Mouse (Mus musculus): ENCODE results near the gene Map3k4. TPM values are rescaled to one million over a fixed set of nuclear protein-coding genes. Genes with fewer than 3 reads are reported as not detected.

Gene Map3k4
- polyA plus RNA-seq, 1 experiment, result 14.3 TPM

- DNase-seq (ENCODE audit: low spot score), result no peak
Observed at GRCm38 (mm10) chr17:12184283-12184682, 134.3 kb downstream of the Map3k4 start.

GRCm38 (mm10) chr17:12182702-12183485, 135.7 kb downstream of the Map3k4 start:
- no peak for DNase-seq (ENCODE audit: low spot score)

GRCm38 (mm10) chr17:12179766-12180165, 138.8 kb downstream of the Map3k4 start:
- no peak for DNase-seq (ENCODE audit: low spot score)

- no peak for DNase-seq (ENCODE audit: low spot score)
Observed at GRCm38 (mm10) chr17:12179339-12179738, 139.3 kb downstream of the Map3k4 start.

Other genes with a start within 250 kb of the Map3k4 start
- 11.0 and 16.5 TPM in 2 replicates for gene Agpat4, start 200.1 kb downstream of the Map3k4 start, polyA plus RNA-seq (2012; rRNA removed)
- 0.04 TPM in 1 of 2 replicates, not detected in the other for gene Plg, start 59.8 kb upstream of the Map3k4 start, polyA plus RNA-seq (2012; rRNA removed)
- gene Slc22a3, start 188.9 kb upstream of the Map3k4 start, polyA plus RNA-seq (2012; rRNA removed), result 0.74 and 1.1 TPM in 2 replicates

All from urinary bladder, adult 2 months (tissue).